Mouse (Mus musculus): Measurements from ENCODE around the gene Rnase9.

DNA sequence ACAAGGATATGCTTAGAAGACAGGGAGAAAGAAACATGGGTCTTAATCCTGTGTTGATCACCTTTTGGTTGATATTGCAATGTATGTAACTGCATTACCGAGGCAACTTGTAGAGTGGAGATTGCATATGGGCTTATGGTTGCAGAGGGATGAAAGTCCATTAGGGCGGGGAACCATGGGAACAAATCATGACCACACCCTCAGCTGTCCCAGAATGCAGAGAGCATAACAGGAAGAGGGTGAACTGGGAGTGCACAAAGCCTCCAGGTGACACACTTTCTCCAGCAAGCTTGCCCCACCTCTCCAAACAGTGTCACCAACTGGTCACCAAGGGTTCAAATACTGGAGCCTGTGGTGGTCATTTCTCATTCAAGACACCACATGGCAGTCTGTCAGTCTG is 39.4 kb upstream of the Rnase9 start:
- TF ChIP-seq GATA1 (IDR thresholded peaks at IDR 0.05; ENCODE audit: low read length): no peak
- TF ChIP-seq TAL1 (IDR thresholded peaks at IDR 0.05; ENCODE audit: low read length): no peak
